12 mouse cellular contexts compared by ENCODE assay signal in the genomic region with DNA sequence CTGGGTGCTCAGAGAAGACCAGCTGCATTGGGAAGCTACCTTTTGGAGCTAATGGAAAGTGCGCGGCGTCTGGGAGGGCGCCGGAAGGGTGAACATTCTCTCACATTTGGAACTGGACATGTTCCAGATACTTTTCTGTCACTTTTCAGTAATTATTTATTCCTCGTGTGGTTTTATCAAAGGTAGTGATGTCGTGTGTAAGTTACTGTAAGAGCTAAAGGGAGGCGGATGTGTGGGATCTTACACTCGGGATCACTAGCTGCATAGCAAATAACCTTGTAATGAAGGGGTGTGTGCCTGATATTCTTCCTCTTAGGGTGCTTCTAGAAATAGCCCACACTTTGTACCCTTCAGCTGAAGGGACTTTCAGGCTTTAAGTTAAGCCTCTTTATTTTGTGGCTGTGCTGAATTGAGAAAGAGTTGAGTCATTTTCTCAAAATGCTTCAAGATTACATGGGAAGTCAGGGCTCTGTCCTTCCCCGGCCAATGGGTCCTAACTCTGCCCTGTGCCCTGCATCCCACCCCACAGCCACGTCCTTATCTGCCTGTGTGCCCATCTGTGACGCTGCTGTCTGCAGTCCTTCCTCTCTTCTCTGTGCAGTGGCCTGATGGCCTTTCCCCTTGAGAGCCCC. TPM values are rescaled to one million over a fixed set of nuclear protein-coding genes. Genes with fewer than 3 reads are reported as not detected.
DNase-seq lines count a peak whose midpoint lies in the region; ATAC-seq lines count a peak whose summit lies in the region.
"Had no signal": no experiment of that assay in that cellular context is flagged by ENCODE, and none has a peak within 500 bp of the region (broad histone marks: within the 10 kb centered on the region; RNA-seq: fewer than 3 reads in every experiment).

No protein-coding gene starts in this region.

- DNase-seq in hindbrain, embryonic 10.5 days (ENCODE audit: low spot score) = no peak
- DNase-seq in CD4-positive helper T cell, adult 2 months (ENCODE audit: low read depth, low spot score) = peak; percentile 56
- DNase-seq in layer of hippocampus, postnatal 36 days = no peak
- DNase-seq in frontal cortex, adult 2 months (ENCODE audit: extremely low spot score in 1 of 2, low spot score in 1 of 2) = no peak
- DNase-seq: cerebellum, adult 9-11 months had no signal

- peak overlapping the region; percentile 50; the same call in 1 of the 2 replicates for H3K27ac ChIP-seq in hindbrain, embryonic 10.5 days
- no peak overlapping the region for H3K27ac ChIP-seq in hindbrain, embryonic 12.5 days
- peak overlapping the region; percentile 48; the same call in 1 of the 2 replicates for H3K27ac ChIP-seq in brown adipose tissue, adult 24 weeks (replicated peaks; ENCODE audit: low read depth, low read length)
- H3K27ac ChIP-seq in liver, embryonic 16.5 days (ENCODE audit: low read length) = no peak overlapping the region
- H3K27ac ChIP-seq: hindbrain, embryonic 13.5 days; midbrain, embryonic 12.5 days had no signal

- 89% methylated on average over 12 of the region's 12 CpGs for WGBS in hindbrain, embryonic 10.5 days
- WGBS in hindbrain, embryonic 12.5 days = 86% methylated on average over 12 of the region's 12 CpGs
- WGBS in liver, embryonic 16.5 days (ENCODE audit: insufficient replicate concordance) = 57% methylated on average over 12 of the region's 12 CpGs

- no peak for ATAC-seq in hindbrain, embryonic 12.5 days (ENCODE audit: low FRiP score)
- ATAC-seq in liver, embryonic 16.5 days (ENCODE audit: low read depth) = 0 out of 2 replicates have a peak, but pooled peaks have one; percentile 20

- no peak overlapping the region for H3K4me2 ChIP-seq in hindbrain, embryonic 12.5 days (replicated peaks)
- H3K4me2 ChIP-seq in liver, embryonic 16.5 days (ENCODE audit: low read depth, low read length) = no peak overlapping the region
- H3K4me2 ChIP-seq: hindbrain, embryonic 13.5 days; midbrain, embryonic 12.5 days had no signal

- H3K4me3 ChIP-seq in hindbrain, embryonic 10.5 days = no peak overlapping the region
- H3K4me3 ChIP-seq in hindbrain, embryonic 12.5 days = no peak overlapping the region
- H3K4me3 ChIP-seq in brown adipose tissue, adult 24 weeks (ENCODE audit: insufficient read depth, low read depth, low read length) = no peak overlapping the region
- no peak overlapping the region for H3K4me3 ChIP-seq in liver, embryonic 16.5 days (ENCODE audit: low read depth, low read length)
- H3K4me3 ChIP-seq: hindbrain, embryonic 13.5 days; midbrain, embryonic 12.5 days had no signal

- no peaks in the 10 kb centered on the region for H3K27me3 ChIP-seq in hindbrain, embryonic 10.5 days (ENCODE audit: insufficient read depth, poor library complexity, severe bottlenecking)
- no peaks in the 10 kb centered on the region for H3K27me3 ChIP-seq in hindbrain, embryonic 12.5 days
- no peaks in the 10 kb centered on the region for H3K27me3 ChIP-seq in liver, embryonic 16.5 days (ENCODE audit: control insufficient read depth, insufficient read depth, low read depth, low read length)
- H3K27me3 ChIP-seq: hindbrain, embryonic 13.5 days; midbrain, embryonic 12.5 days had no signal

- no peaks in the 10 kb centered on the region for H3K36me3 ChIP-seq in hindbrain, embryonic 10.5 days
- H3K36me3 ChIP-seq in hindbrain, embryonic 12.5 days = no peaks in the 10 kb centered on the region
- H3K36me3 ChIP-seq in liver, embryonic 16.5 days (ENCODE audit: control insufficient read depth, insufficient read depth) = no peaks in the 10 kb centered on the region
- H3K36me3 ChIP-seq: hindbrain, embryonic 13.5 days; midbrain, embryonic 12.5 days had no signal

- H3K9me3 ChIP-seq in hindbrain, embryonic 10.5 days = no peaks in the 10 kb centered on the region
- no peaks in the 10 kb centered on the region for H3K9me3 ChIP-seq in hindbrain, embryonic 12.5 days (replicated peaks)
- no peaks in the 10 kb centered on the region for H3K9me3 ChIP-seq in liver, embryonic 16.5 days (replicated peaks; ENCODE audit: control insufficient read depth, low read length)
- H3K9me3 ChIP-seq: G1E; hindbrain, embryonic 13.5 days; midbrain, embryonic 12.5 days had no signal

- H3K4me1 ChIP-seq in hindbrain, embryonic 10.5 days (replicated peaks) = peaks cover 12% of the 10 kb centered on the region; the same call in 1 of the 2 replicates
- H3K4me1 ChIP-seq in hindbrain, embryonic 12.5 days = no peaks in the 10 kb centered on the region
- peaks cover 14% of the 10 kb centered on the region; the same call in 1 of the 2 replicates for H3K4me1 ChIP-seq in brown adipose tissue, adult 24 weeks (ENCODE audit: control insufficient read depth, insufficient read depth, insufficient read length, low read length)
- peaks cover 16% of the 10 kb centered on the region for H3K4me1 ChIP-seq in liver, embryonic 16.5 days (ENCODE audit: control insufficient read depth, low read depth, low read length)

- no peak overlapping the region for H3K9ac ChIP-seq in hindbrain, embryonic 12.5 days
- H3K9ac ChIP-seq in liver, embryonic 16.5 days (ENCODE audit: low read depth, low read length) = no peak overlapping the region
- H3K9ac ChIP-seq: hindbrain, embryonic 13.5 days; midbrain, embryonic 12.5 days had no signal

RNA-seq across cellular contexts. Expression of a gene that starts 3.4 kb away (rescaled TPM):
- polyA plus RNA-seq in hindbrain, embryonic 10.5 days (2016; fragmentation: Nextera tagmentation; extraction: Ambion mirVana) = 2.0 and 2.4 TPM in 2 replicates
- 2.0 and 2.1 TPM in 2 replicates for polyA plus RNA-seq in hindbrain, embryonic 12.5 days (2016; fragmentation: Nextera tagmentation; extraction: Ambion mirVana)
- polyA plus RNA-seq in brown adipose tissue, adult 24 weeks (2012; ENCODE audit: insufficient read depth, insufficient read length, missing spikeins) = 1.3 TPM in 2 replicates
- polyA plus RNA-seq in liver, embryonic 16.5 days (2015; fragmentation: Nextera tagmentation; extraction: Ambion mirVana) = 1.1 and 1.7 TPM in 2 replicates
- total RNA-seq in layer of hippocampus, postnatal 36 days (2021) = under 1 TPM; 0.77 to 0.81 TPM
- polyA plus RNA-seq in frontal cortex, adult 2 months (2012; rRNA removed) = 1.0 and 1.6 TPM in 2 replicates

RNA-seq across cellular contexts. Expression of a gene that starts 46.0 kb away (rescaled TPM):
- polyA plus RNA-seq in hindbrain, embryonic 10.5 days (2016; fragmentation: Nextera tagmentation; extraction: Ambion mirVana) = 0.20 and 0.21 TPM in 2 replicates
- 0.21 TPM in 1 of 2 replicates, not detected in the other for polyA plus RNA-seq in hindbrain, embryonic 12.5 days (2016; fragmentation: Nextera tagmentation; extraction: Ambion mirVana)
- not detected in 2 replicates for polyA plus RNA-seq in brown adipose tissue, adult 24 weeks (2012; ENCODE audit: insufficient read depth, insufficient read length, missing spikeins)
- polyA plus RNA-seq in liver, embryonic 16.5 days (2015; fragmentation: Nextera tagmentation; extraction: Ambion mirVana) = 0.27 and 0.34 TPM in 2 replicates
- not detected for total RNA-seq in layer of hippocampus, postnatal 36 days (2021)
- polyA plus RNA-seq in frontal cortex, adult 2 months (2012; rRNA removed) = 0.08 TPM in 2 replicates
- total RNA-seq: left cerebral cortex, adult 18-20 months had no signal
- polyA plus RNA-seq: G1E had no signal

Comparison
In these comparisons a context has a peak if more than half of its experiments do, and no peak if none do; other contexts are left out.
1. H3K27ac ChIP-seq: peak in hindbrain, embryonic 10.5 days (single experiment) and brown adipose tissue, adult 24 weeks (single experiment); none in hindbrain, embryonic 12.5 days (single experiment) and liver, embryonic 16.5 days (single experiment).